21 mouse cellular contexts compared by ENCODE assay signal in the genomic region with DNA sequence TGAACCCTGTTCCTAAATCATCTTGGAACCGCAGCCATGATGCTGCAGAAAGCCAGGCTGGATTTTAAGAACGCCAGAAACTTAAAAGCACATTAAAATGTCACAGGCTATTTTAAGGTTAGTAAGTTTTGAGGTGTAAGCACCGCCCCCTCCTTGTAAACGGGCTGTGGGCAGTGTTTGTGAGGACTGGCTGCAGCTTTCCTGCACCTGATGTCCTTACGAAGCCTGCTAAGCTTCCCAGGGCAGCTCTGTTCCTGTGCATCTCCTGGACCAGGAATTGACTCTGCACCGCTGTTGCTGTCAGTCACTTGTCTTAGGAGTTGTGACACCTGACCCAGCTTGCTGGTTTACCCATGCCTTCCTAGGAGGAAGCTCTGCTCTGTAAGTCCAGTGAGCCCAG. TPM values are rescaled to one million over a fixed set of nuclear protein-coding genes. Genes with fewer than 3 reads are reported as not detected.
DNase-seq lines count a peak whose midpoint lies in the region; TF ChIP-seq lines count a peak whose summit lies in the region.
"Had no signal": no experiment of that assay in that cellular context is flagged by ENCODE, and none has a peak within 500 bp of the region (broad histone marks: within the 10 kb centered on the region; RNA-seq: fewer than 3 reads in every experiment).

No protein-coding gene starts in this region.

- H3K36me3 ChIP-seq in ES-Bruce4 (ENCODE audit: control insufficient read depth, insufficient read depth, low read length, poor library complexity, severe bottlenecking), result no peaks in the 10 kb centered on the region
- H3K36me3 ChIP-seq: embryonic facial prominence, embryonic 13.5 days; forebrain, embryonic 12.5 days; G1E; heart, embryonic 10.5 days; hindbrain, embryonic 12.5 days had no signal

- no peak overlapping the region for H3K9ac ChIP-seq in ES-Bruce4 (ENCODE audit: low read depth, poor library complexity, severe bottlenecking)
- H3K9ac ChIP-seq: embryonic facial prominence, embryonic 13.5 days; forebrain, embryonic 12.5 days; hindbrain, embryonic 12.5 days had no signal

- peak overlapping the region; percentile 10; the same call in 1 of the 2 replicates for H3K27ac ChIP-seq in ES-Bruce4 (ENCODE audit: insufficient read depth, low read length)
- H3K27ac ChIP-seq: embryonic facial prominence, embryonic 13.5 days; forebrain, embryonic 12.5 days; heart, embryonic 10.5 days; hindbrain, embryonic 12.5 days had no signal

- no peak for TF ChIP-seq CTCF in ES-Bruce4 (IDR thresholded peaks at IDR 0.05; ENCODE audit: low read depth, low read length)

- H3K4me1 ChIP-seq in ES-Bruce4 (ENCODE audit: control insufficient read depth, insufficient read depth, low read length), result no peaks in the 10 kb centered on the region

- no peaks in the 10 kb centered on the region for H3K27me3 ChIP-seq in ES-Bruce4 (ENCODE audit: control insufficient read depth, insufficient read depth, low read length, poor library complexity, severe bottlenecking)
- H3K27me3 ChIP-seq: embryonic facial prominence, embryonic 13.5 days; forebrain, embryonic 12.5 days; hindbrain, embryonic 12.5 days had no signal

- H3K9me3 ChIP-seq in ES-Bruce4 (replicated peaks; ENCODE audit: control insufficient read depth, insufficient read depth, low read length, poor library complexity, severe bottlenecking), result peaks cover 31% of the 10 kb centered on the region
- H3K9me3 ChIP-seq: embryonic facial prominence, embryonic 13.5 days; forebrain, embryonic 12.5 days; heart, embryonic 10.5 days; hindbrain, embryonic 12.5 days had no signal

- no peak overlapping the region for H3K4me3 ChIP-seq in ES-Bruce4 (ENCODE audit: low read depth, low read length)
- H3K4me3 ChIP-seq: embryonic facial prominence, embryonic 13.5 days; forebrain, embryonic 12.5 days; heart, embryonic 10.5 days; hindbrain, embryonic 12.5 days had no signal

- TF ChIP-seq EP300 in ES-Bruce4 (IDR thresholded peaks at IDR 0.05; ENCODE audit: insufficient read depth, low read depth, low read length), result no peak

- no peak for TF ChIP-seq POLR2A in ES-Bruce4 (IDR thresholded peaks at IDR 0.05; ENCODE audit: insufficient read depth, low read length)

- peak; percentile 15 for DNase-seq in gastrocnemius, postnatal 14 days
- no peak for DNase-seq in gastrocnemius, postnatal 4 days (ENCODE audit: low spot score in 2 of 2)
- peak; percentile 66 for DNase-seq in brain, adult 2 months (ENCODE audit: low read depth, low spot score)
- peak; percentile 88 for DNase-seq in skeletal muscle tissue, adult 2 months (ENCODE audit: low read depth, low spot score)
- no peak for DNase-seq in kidney, postnatal 36 days
- DNase-seq in layer of hippocampus, adult 9-10 months (ENCODE audit: low spot score), result no peak
- DNase-seq: adrenal gland, adult 8-10 months; adrenal gland, postnatal 36 days; cerebellum, adult 11 months; cerebellum, adult 9-10 months; cerebellum, postnatal 25 days; heart, postnatal 10 days; heart, postnatal 4 days had no signal

- intact Hi-C loops in gastrocnemius, postnatal 14 days (cut with DNase I; ENCODE audit: low total_unique reads), result no loop called here

RNA-seq across cellular contexts. Expression of a gene that starts 24.8 kb away (rescaled TPM):
- 100 to 1,000 TPM; 138 to 167 TPM for total RNA-seq in gastrocnemius, postnatal 14 days (2021)
- total RNA-seq in gastrocnemius, postnatal 4 days (2021), result 100 to 1,000 TPM; 201 to 210 TPM
- polyA plus RNA-seq in ES-Bruce4 (2011; ENCODE audit: insufficient read depth, insufficient read length, low read depth, missing spikeins), result 4.1 and 4.7 TPM in 2 replicates
- total RNA-seq: granulocyte monocyte progenitor cell, adult 5-6 weeks had no signal
- polyA plus RNA-seq: G1E; inflammation-experienced regulatory T-cells, adult 6 months had no signal

Comparison
In these comparisons a context has a peak if more than half of its experiments do, and no peak if none do; other contexts are left out.
1. DNase-seq: peak in gastrocnemius, postnatal 14 days (single experiment), brain, adult 2 months (single experiment) and skeletal muscle tissue, adult 2 months (single experiment); none in gastrocnemius, postnatal 4 days (0 of 2), kidney, postnatal 36 days (0 of 2) and layer of hippocampus, adult 9-10 months (single experiment).